Mouse (Mus musculus) liver, embryonic 16.5 days (tissue): ENCODE data around the gene Cep131. TPM values are rescaled to one million over a fixed set of nuclear protein-coding genes. Genes with fewer than 3 reads are reported as not detected.
A peak's percentile ranks its signal among the peaks of the same experiment; 100 is the strongest.

Source experiments
- ATAC-seq: fragments of 200-750 bp; cut with Nextera tagmentation; 2 replicates; pipeline ENCODE4 v1.8.0; 2017; ENCODE audit warnings: low read depth, mild to moderate bottlenecking, moderate number of reproducible peaks, moderate library complexity
- H3K27ac ChIP-seq: fragments of 300-500 bp; sonication (generic); 2 replicates; pipeline ENCODE4 v1.5.1; 2014; ENCODE audit warnings: mild to moderate bottlenecking, low read length
- H3K27me3 ChIP-seq: fragments of 300-500 bp; sonication (generic); 2 replicates; pipeline ENCODE4 v1.6.1; 2014; ENCODE audit warnings: low read depth, low read length, mixed read lengths; ENCODE audit not compliant: control insufficient read depth, insufficient read depth
- H3K36me3 ChIP-seq: fragments of 300-500 bp; sonication (generic); 2 replicates; pipeline ENCODE4 v1.6.1; 2014; ENCODE audit warnings: mild to moderate bottlenecking; ENCODE audit not compliant: control insufficient read depth, insufficient read depth
- H3K4me1 ChIP-seq: fragments of 300-500 bp; sonication (generic); 2 replicates; pipeline ENCODE4 v1.6.1; 2014; ENCODE audit warnings: low read depth, low read length, mixed read lengths; ENCODE audit not compliant: control insufficient read depth
- H3K4me2 ChIP-seq: fragments of 300-500 bp; sonication (generic); 2 replicates; pipeline ENCODE4 v1.6.1; 2014; ENCODE audit warnings: low read depth, low read length, mixed read lengths
- H3K4me3 ChIP-seq: fragments of 300-500 bp; sonication (generic); 2 replicates; pipeline ENCODE4 v1.5.1; 2014; ENCODE audit warnings: low read depth, mild to moderate bottlenecking, low read length
- H3K9ac ChIP-seq: fragments of 300-500 bp; sonication (generic); 2 replicates; pipeline ENCODE4 v1.6.1; 2014; ENCODE audit warnings: low read depth, low read length
- H3K9me3 ChIP-seq: fragments of 300-500 bp; sonication (generic); replicated peaks from 2 replicates; pipeline ENCODE4 v1.6.1; 2016; ENCODE audit warnings: low read length; ENCODE audit not compliant: control insufficient read depth
- WGBS: fragments of 180-500 bp; shearing (Covaris S2); extraction: QIAGEN DNeasy Blood & Tissue Kit; methylation state at CpG from one replicate; pipeline ENCODE4 v1.1.7; 2014; ENCODE audit not compliant: insufficient replicate concordance; 5-methylcytosine and 5-hydroxymethylcytosine counted together
- polyA plus RNA-seq: library from polyadenylated mRNA; unstranded; fragments of >200 nt; fragmentation: Nextera tagmentation; extraction: Ambion mirVana; gene quantifications from 2 replicates; pipeline ENCODE4 v1.2.1, GENCODE M21; 2015

The Cep131 gene
- polyA plus RNA-seq, 1 experiment from 2014 or later = 3.4 TPM

DNA sequence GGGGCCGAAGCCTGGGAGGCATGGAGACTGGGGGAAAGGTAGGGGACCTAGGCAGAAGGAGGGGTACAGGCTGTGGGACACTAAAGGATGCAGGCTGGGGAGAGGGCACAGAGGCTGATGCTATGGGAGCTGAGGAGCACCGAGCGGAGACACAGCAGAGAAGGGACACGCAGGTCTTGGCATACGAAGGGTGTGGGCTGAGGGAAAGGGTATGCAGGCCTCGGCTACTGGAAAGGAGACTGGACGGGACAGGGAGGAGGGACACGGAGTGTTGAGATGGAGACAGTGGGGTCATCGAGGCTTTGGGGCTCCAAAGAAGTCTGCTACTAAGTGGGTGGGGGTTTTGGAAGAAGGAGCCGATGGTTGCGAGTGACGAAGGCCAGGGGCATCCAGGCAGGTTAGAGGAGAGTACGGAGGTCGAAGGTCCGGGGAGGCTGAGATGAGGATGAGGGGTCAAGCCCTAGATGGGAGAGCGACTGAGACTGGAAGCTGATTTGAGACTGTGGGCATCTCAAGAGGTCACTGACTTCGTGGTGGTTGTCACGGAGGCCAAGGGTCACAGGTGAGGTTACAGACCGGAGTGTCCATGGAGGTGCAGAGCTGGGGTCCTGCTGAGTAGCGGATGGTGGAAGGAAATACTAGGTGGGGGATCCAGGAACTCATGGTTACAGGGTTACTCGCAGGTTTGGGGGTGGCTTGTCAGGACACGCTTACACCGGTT lies 38.9 kb downstream of the Cep131 start:
- Histone ChIP-seq H3K4me2 (no peak overlapping the region), H3K27me3 (peaks cover 40% of the 10 kb centered on the region), H3K4me3 (no peak overlapping the region)

DNA sequence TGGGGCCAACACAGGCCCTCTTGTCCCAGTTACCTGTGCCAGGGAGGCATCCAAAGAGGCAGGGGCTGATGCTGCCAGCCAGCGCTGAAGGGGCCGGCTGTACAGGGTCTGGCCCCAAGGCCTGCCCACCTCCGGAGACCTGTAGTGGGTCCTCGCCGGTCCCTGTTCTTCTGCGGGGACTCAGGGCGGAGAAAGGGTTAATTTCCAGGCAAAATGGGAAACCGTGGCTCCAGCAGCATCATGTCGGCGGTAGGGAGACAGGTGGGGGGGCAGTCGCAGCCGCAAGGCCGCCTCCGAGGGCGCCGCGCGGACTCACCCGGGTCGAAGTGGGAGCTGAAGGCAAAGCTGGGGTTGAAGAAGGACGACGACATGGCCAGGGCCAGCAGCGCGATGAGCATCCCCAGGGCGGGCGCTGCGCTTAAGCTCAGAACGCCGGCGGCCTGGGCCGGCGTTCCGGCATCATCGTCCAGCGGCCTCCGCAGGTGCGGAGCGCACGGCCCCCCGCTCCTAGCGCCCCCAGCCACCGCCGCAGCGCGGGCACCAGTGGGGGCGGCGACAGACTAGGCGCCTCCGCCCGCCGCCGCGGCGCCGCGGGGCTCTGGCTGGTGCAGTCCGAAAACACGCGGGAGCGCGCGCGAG lies 40.0 kb downstream of the Cep131 start, which contains the start of gene Aatk:
TSS of gene Aatk (minus strand) at position 615 of the 639 bp plus-strand sequence.
- H3K27me3 ChIP-seq = peaks cover 40% of the 10 kb centered on the region
- H3K4me2 ChIP-seq = peak within 1 kb of the TSS; percentile 57
- H3K27ac ChIP-seq = no peak within 1 kb of the TSS
- ATAC-seq = no peak
- H3K9me3 ChIP-seq = no peaks in the 10 kb centered on the region
- H3K9ac ChIP-seq = no peak within 1 kb of the TSS; the same call in 1 of the 2 replicates
- H3K4me3 ChIP-seq = peak within 1 kb of the TSS; percentile 41
- H3K4me1 ChIP-seq = no peaks in the 10 kb centered on the region; the same call in none of the 2 replicates
- 4% methylated on average over 60 of the region's 63 CpGs for WGBS
- H3K36me3 ChIP-seq = no peaks in the 10 kb centered on the region

More for the DNA sequence above, 38.9 kb downstream of the Cep131 start:
- H3K9me3 ChIP-seq = no peaks in the 10 kb centered on the region
- H3K4me1 ChIP-seq = no peaks in the 10 kb centered on the region; the same call in 1 of the 2 replicates
- WGBS = 16% methylated on average over 23 of the region's 23 CpGs
- H3K27ac ChIP-seq = no peak overlapping the region
- no peak overlapping the region for H3K9ac ChIP-seq
- H3K36me3 ChIP-seq = no peaks in the 10 kb centered on the region
- ATAC-seq = no peak

DNA sequence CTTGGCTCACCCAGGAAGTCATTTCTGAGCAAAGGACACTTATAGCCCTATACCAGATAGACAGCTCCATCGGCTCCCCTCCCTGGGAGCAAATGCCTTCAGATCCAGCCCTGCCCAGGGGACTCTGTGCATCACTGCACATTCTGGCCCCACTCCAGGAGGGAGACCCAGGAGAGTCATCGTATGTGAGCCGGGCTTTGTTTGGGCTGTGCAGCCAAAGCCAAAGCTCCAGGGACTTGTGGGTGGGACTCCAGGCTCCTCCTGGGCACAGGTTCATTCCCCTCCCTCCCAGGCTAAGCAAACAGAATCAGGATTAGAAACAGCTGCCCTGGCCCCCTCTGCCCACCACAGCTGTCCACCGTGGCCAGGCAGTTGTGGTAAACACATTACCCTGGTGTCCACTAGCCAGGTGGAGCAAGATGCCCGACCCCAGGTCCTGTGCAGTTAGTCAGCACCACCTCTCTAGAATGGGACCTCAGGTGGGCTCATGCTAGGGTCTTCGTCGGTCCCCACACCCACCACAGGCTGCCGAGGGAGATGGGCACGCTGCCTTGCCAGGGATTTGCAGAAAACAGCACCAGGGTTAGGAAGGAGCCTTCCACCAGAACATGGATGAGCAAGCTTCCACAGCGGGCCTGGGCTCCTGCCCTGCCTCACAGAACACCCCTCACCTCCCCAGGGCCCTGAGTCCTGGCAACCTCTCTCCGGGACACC lies 40.6 kb downstream of the Cep131 start:
- H3K4me1 ChIP-seq = no peaks in the 10 kb centered on the region; the same call in none of the 2 replicates
- no peaks in the 10 kb centered on the region for H3K9me3 ChIP-seq
- H3K4me3 ChIP-seq = no peak overlapping the region
- no peak overlapping the region for H3K9ac ChIP-seq
- H3K27ac ChIP-seq = no peak overlapping the region
- no peaks in the 10 kb centered on the region for H3K36me3 ChIP-seq
- 51% methylated on average over 11 of the region's 11 CpGs for WGBS
- no peak overlapping the region for H3K4me2 ChIP-seq
- ATAC-seq = no peak
- H3K27me3 ChIP-seq = peaks cover 40% of the 10 kb centered on the region

DNA sequence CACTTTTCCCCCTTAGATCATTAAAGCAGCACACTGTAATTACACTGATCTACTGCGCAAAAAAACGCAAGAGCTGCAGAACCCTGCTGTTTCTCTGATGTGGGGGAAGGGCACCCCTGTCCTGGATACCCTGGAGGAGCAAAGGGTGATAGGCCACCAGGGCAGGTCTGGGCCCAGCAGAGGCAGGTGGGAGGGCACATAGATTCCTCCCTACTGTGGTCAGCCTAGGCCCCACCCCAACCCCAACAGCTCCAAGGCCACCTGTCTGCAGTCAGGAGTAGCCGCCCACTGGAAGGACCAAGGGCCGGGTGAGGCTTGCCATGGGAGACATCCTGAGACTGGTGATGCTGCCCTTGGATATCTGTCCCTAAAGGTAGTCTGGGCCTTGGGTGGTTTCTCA lies 41.3 kb downstream of the Cep131 start:
- no peaks in the 10 kb centered on the region for H3K9me3 ChIP-seq
- no peak for ATAC-seq
- H3K9ac ChIP-seq = no peak overlapping the region
- no peaks in the 10 kb centered on the region; the same call in none of the 2 replicates for H3K4me1 ChIP-seq
- H3K4me2 ChIP-seq = no peak overlapping the region
- H3K4me3 ChIP-seq = no peak overlapping the region
- WGBS = 57% methylated on average over 4 of the region's 4 CpGs
- H3K27ac ChIP-seq = no peak overlapping the region
- H3K36me3 ChIP-seq = no peaks in the 10 kb centered on the region
- peaks cover 40% of the 10 kb centered on the region for H3K27me3 ChIP-seq

DNA sequence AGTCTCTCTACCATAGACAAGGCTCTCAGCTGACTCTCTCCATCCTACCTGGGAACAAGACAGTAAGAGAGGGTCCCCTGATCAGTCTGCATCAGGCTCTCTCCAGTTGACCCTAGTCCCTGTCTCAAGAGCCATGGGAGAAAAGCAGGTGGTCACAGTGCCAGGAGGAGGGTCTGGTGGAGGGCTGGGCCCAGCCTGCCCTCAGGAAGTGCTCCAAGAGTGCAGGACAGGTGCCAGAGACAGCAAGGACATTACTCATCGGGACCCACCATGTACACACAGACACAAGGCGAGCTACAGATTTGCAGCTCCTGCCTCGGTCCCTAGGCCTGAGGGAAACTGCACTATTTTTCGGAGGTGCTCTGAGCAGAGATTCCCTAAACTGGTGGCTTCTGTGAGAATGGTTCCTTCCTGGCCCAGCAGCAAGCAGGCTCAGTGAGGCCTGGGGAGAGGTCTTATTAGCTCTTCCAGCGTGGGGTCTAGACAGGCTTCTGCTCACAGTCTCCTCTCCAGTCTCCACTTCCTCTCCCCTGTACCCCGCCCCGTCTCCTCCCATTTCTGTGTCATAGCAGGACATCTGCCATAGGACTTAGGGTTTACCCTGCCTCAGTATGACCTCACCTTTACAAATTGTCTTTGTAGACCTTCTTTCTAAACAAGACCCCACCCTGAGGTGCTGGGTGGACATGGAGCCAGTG lies 44.3 kb downstream of the Cep131 start:
- Histone ChIP-seq H3K4me1 (peaks cover 3% of the 10 kb centered on the region), H3K36me3 (no peaks in the 10 kb centered on the region), H3K4me2 (no peak overlapping the region), H3K9me3 (no peaks in the 10 kb centered on the region), H3K4me3 (no peak overlapping the region), H3K27me3 (peaks cover 20% of the 10 kb centered on the region), H3K27ac (peak overlapping the region; percentile 67), H3K9ac (no peak overlapping the region)
- WGBS = 31% methylated on average over 7 of the region's 7 CpGs
- no peak for ATAC-seq

DNA sequence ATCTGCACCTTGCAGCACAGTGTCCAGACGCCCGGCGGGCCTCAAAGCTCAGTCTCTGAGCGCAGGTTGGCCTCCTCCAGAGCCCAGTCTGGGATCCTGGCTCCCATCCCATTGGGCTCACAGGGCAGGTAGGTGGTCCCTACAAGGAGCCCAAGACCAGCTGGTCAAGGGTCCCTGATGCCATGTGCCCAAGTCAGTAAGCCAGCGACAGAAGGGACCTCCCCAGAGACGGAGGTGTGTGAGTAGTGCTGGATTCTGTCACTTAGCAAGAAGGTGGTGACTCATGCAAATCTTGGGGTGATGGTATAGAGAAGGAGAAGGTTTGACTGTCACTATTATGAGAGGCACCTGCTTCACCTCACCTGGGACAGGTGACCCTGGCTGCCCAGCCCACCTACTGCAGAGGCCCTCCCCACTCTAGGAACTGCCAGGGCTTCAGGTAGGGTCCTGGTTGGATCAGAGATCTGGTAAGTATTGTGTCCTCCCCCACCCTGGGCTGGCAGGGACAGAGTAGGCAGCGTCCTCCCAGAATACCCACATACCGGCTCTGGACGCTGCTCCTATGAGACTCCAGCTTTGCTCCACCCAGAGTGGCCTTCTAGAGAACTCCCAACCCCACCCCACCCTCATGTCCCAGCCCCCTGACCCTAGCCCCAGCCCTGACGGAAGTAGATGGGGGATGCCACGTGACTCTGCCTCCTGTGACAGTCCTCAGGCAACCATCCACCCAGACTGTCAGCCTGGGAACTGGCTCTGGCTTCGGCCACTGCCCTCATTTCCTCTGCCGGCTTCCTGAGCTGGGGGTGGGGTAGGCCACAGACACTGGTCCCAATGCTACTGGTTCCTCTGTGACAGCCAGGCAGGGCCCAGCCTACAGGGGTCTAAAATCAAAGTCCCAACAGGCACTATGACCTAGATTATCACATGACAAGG lies 45.2 kb downstream of the Cep131 start:
- Histone ChIP-seq H3K4me2 (peak overlapping the region; percentile 25), H3K27me3 (peaks cover 12% of the 10 kb centered on the region), H3K4me1 (peaks cover 3% of the 10 kb centered on the region), H3K9me3 (no peaks in the 10 kb centered on the region), H3K9ac (no peak overlapping the region), H3K4me3 (peak overlapping the region; percentile 14), H3K36me3 (no peaks in the 10 kb centered on the region), H3K27ac (peak overlapping the region; percentile 67)
- peak; percentile 73 for ATAC-seq
- 36% methylated on average over 13 of the region's 13 CpGs for WGBS

DNA sequence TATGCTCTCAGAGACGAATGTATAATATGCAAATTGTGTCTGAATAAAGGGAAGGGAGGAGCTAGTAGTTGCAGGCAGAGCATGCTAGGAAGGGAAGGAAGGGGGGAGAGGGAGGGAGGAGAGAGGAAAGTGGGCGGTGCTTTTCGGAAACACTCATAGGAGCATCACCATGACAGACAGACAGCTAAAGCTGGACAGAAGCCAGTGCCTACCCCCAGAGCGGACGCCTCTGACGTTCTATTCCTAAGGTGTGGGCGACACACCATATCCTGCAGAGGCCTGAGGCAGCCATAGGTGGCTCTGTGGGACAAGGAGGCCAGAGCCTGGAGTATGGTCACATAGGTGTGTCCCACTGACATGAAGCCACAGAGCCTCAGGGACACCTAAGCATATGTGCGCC lies 46.2 kb downstream of the Cep131 start:
- no peaks in the 10 kb centered on the region for H3K9me3 ChIP-seq
- peak overlapping the region; percentile 33 for H3K27ac ChIP-seq
- H3K36me3 ChIP-seq = no peaks in the 10 kb centered on the region
- H3K4me1 ChIP-seq = peaks cover 3% of the 10 kb centered on the region
- WGBS = 31% methylated on average over 8 of the region's 8 CpGs
- no peak overlapping the region for H3K4me2 ChIP-seq
- H3K9ac ChIP-seq = no peak overlapping the region
- no peak for ATAC-seq
- H3K4me3 ChIP-seq = no peak overlapping the region
- peaks cover 2% of the 10 kb centered on the region for H3K27me3 ChIP-seq

DNA sequence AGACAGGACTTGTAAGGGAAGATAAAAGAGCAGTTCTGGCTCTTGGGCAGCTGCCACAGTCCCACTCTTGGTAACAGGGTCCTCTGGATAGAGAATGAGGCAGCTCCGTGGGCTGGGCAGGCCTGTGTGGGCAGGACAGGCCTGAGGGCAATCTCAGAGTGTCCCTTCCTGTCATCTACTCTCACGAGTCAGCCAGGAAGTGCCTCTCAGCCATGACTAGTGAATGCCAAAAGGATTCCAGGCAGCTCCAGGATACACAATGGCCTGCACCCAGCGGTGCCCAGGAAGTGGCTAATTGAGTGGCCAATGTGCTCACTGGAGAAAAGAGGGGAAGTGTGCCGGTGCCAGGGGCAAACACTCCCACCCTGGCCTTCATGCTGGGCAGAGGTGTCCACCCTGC lies 47.0 kb downstream of the Cep131 start:
- Histone ChIP-seq H3K27ac (peak overlapping the region; percentile 63), H3K9ac (no peak overlapping the region), H3K36me3 (no peaks in the 10 kb centered on the region), H3K27me3 (no peaks in the 10 kb centered on the region), H3K4me2 (no peak overlapping the region), H3K4me3 (no peak overlapping the region), H3K4me1 (peaks cover 3% of the 10 kb centered on the region), H3K9me3 (no peaks in the 10 kb centered on the region)
- WGBS = 30% methylated on average over 4 of the region's 4 CpGs
- ATAC-seq = no peak
